Mouse (Mus musculus) liver, embryonic 18 days (tissue): ENCODE measurements around the gene Uck2. TPM values are rescaled to one million over a fixed set of nuclear protein-coding genes. Genes with fewer than 3 reads are reported as not detected.

Source experiments
- polyA plus RNA-seq: library from polyadenylated mRNA; depleted of rRNA; stranded (reverse); fragments of >200 nt; gene quantifications from 2 replicates; pipeline ENCODE4 v1.2.3, GENCODE M21; 2012; rRNA removed

Gene Uck2
- 11.9 and 13.6 TPM in 2 replicates for polyA plus RNA-seq

DNA sequence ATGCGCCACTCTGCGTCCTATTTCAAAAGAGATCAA lies at the start of gene Uck2:
TSS of gene Uck2 (minus strand) at position 1 of the 36 bp plus-strand sequence.

DNA sequence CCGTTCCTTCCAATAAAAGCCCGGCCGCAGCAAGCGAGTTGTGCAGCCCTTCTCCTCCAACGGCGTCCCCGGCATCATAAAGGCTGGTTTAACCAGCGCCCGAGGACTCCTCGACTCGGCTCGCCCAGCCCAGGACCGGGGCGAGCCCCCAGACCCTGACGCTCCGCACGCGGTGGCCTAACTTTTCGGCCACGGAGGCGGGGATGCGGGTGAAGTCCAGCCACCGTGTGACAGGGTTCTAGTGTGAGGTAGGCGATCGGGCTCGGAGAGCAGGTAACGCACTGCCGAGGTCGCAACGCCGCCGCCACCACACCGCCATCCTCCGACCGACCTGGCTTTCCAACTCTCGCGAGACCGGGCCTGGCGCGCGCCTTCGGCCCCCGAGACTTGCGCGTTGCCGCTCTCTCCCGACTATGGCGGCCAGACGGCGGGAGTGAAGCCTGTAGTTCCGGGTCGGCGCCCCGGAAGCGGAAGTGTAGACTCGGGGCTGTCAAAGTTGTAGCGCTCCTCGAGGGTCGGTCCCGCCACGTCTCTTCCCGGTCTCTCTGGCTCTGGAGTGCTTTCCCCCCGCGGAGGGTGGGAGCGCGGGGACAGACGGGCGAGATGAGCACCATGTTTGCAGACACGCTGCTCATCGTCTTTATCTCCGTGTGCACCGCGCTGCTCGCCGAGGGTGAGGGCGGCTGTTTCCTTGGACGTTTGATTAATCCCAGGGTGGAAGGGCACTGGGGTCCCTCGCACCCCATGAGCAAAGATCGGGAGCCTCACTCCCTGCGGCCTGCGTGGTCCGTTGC lies 23.3 kb upstream of the Uck2 start, which contains the start of gene Tmco1:
TSS of gene Tmco1 (plus strand) at position 118 of the 794 bp plus-strand sequence.

Other genes starting within 250 kb of the Uck2 start
- gene Tmco1, start 23.1 kb upstream of the Uck2 start, polyA plus RNA-seq = 53.2 and 53.3 TPM in 2 replicates
- 40.0 and 40.3 TPM in 2 replicates for gene Aldh9a1, start 64.7 kb upstream of the Uck2 start, polyA plus RNA-seq
- 147 and 156 TPM in 2 replicates for gene Mgst3, start 108.5 kb upstream of the Uck2 start, polyA plus RNA-seq
- not detected in 2 replicates for gene Lrrc52, start 181.5 kb upstream of the Uck2 start, polyA plus RNA-seq